Mouse (Mus musculus) left cerebral cortex, adult 11 months (tissue): ENCODE data around the gene Mlkl.
A peak's percentile ranks its signal among the peaks of the same experiment; 100 is the strongest.
"Not testable (repeated sequence)": the region's sequence is repeated elsewhere in the genome, so short reads cannot be mapped to it uniquely, and the experiment has no call there.

Experiments used
- DNase-seq: peaks from one replicate; pipeline ENCODE4 v3.0.0; 2022; ENCODE audit warnings: low spot score

Mlkl gene

GRCm38 (mm10) chr8:111313961-111314360 lies 24.0 kb downstream of the Mlkl start:
- not testable (repeated sequence) for DNase-seq

GRCm38 (mm10) chr8:111312758-111313162 lies 25.2 kb downstream of the Mlkl start:
- no peak for DNase-seq

GRCm38 (mm10) chr8:111310006-111310405 lies 28.0 kb downstream of the Mlkl start:
- not testable (repeated sequence) for DNase-seq

- DNase-seq = no peak
Measured at GRCm38 (mm10) chr8:111305031-111305730, 32.8 kb downstream of the Mlkl start.

- DNase-seq = no peak
Measured at GRCm38 (mm10) chr8:111304359-111304758, 33.6 kb downstream of the Mlkl start.

GRCm38 (mm10) chr8:111303076-111303803 lies 34.7 kb downstream of the Mlkl start:
- DNase-seq = not testable (repeated sequence)

GRCm38 (mm10) chr8:111300597-111301546 lies 37.1 kb downstream of the Mlkl start:
- peak; percentile 5 for DNase-seq

GRCm38 (mm10) chr8:111299821-111300568 lies 38.0 kb downstream of the Mlkl start, which contains the start of gene Rfwd3:
TSS of gene Rfwd3 (minus strand) at chr8:111300222.
- DNase-seq = peak; percentile 98

- DNase-seq = peak; percentile 6
Measured at GRCm38 (mm10) chr8:111299363-111299820, 38.6 kb downstream of the Mlkl start.

- DNase-seq = no peak
Measured at GRCm38 (mm10) chr8:111298011-111298410, 40.0 kb downstream of the Mlkl start.

GRCm38 (mm10) chr8:111291733-111292132 lies 46.2 kb downstream of the Mlkl start:
- DNase-seq = no peak

- DNase-seq = no peak
Measured at GRCm38 (mm10) chr8:111290586-111290985, 47.4 kb downstream of the Mlkl start.

- no peak for DNase-seq
Measured at GRCm38 (mm10) chr8:111285603-111286002, 52.4 kb downstream of the Mlkl start.

GRCm38 (mm10) chr8:111282093-111282492 lies 55.9 kb downstream of the Mlkl start:
- DNase-seq = no peak

GRCm38 (mm10) chr8:111268277-111268676 lies 69.7 kb downstream of the Mlkl start:
- DNase-seq = no peak

GRCm38 (mm10) chr8:111266161-111266560 lies 71.8 kb downstream of the Mlkl start:
- not testable (repeated sequence) for DNase-seq

- no peak for DNase-seq
Measured at GRCm38 (mm10) chr8:111264693-111265220, 73.2 kb downstream of the Mlkl start.

- no peak for DNase-seq
Measured at GRCm38 (mm10) chr8:111261981-111262381, 76.0 kb downstream of the Mlkl start.
